Mouse (Mus musculus): ENCODE data around the gene Pyroxd2.

DNA sequence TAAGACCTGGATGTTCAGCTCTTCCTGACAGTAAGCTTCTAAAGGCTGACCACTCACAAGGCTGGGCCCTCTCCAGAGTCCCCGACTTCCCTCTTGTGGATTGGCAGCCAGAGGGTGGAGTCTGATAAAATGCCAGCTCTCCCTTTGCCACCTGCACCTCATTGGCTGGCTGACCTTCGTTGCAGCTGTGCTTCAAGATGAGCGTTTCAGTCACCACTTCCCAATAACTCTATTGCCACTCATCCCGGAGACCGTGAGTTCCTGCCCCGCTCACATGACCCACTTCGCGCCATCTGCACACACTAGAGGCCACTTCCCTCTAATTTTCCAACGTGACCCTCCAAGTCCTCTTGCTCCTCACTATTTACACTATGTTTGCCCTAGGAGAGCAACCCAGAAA, 38.8 kb downstream of the Pyroxd2 start:
- TF ChIP-seq MYOG (IDR thresholded peaks at IDR 0.05; ENCODE audit: control insufficient read depth, extremely low read depth, insufficient read length) (no peak), CTCF (IDR thresholded peaks at IDR 0.05; ENCODE audit: control insufficient read depth, insufficient read depth, insufficient read length) (no peak), MAX (IDR thresholded peaks at IDR 0.05) (no peak), CEBPB (IDR thresholded peaks at IDR 0.05; ENCODE audit: low read depth) (no peak)
